Mouse (Mus musculus) activated CD4-positive, CD25-positive, alpha-beta regulatory T cell, adult 4 months (primary cell): ENCODE results near the gene Ercc2. TPM values are rescaled to one million over a fixed set of nuclear protein-coding genes. Genes with fewer than 3 reads are reported as not detected.

ENCODE experiments used
- polyA plus RNA-seq, 2 experiments: library from polyadenylated mRNA; unstranded; fragments of 100-300 nt; shearing (Covaris generic); gene quantifications; one replicate each; pipeline ENCODE4 v1.2.1; 2017

The Ercc2 gene
- polyA plus RNA-seq, 2 experiments from 2014 or later = 4.7 to 10.8 TPM

Other genes with a start within 250 kb of the Ercc2 start
- gene Qpctl, start 232.7 kb upstream of the Ercc2 start, polyA plus RNA-seq = 10 to 100 TPM in 1 of 2 experiments, 1 to 10 TPM in 1; 8.9 to 11.6 TPM
- gene Snrpd2, start 232.3 kb upstream of the Ercc2 start, polyA plus RNA-seq = 10 to 100 TPM; 85.2 to 96.5 TPM
- gene Gipr, start 215.9 kb upstream of the Ercc2 start, polyA plus RNA-seq = not detected
- gene Eml2, start 205.6 kb upstream of the Ercc2 start, polyA plus RNA-seq = 10 to 100 TPM in 1 of 2 experiments, 1 to 10 TPM in 1; 5.2 to 16.9 TPM
- gene Gpr4, start 169.5 kb upstream of the Ercc2 start, polyA plus RNA-seq = under 1 TPM in 1 of 2 experiments, not detected in 1; 0.30 TPM
- 10 to 100 TPM; 16.6 to 16.9 TPM for gene Opa3, start 153.7 kb upstream of the Ercc2 start, polyA plus RNA-seq
- 100 to 1,000 TPM in 1 of 2 experiments, 10 to 100 TPM in 1; 96.0 to 113 TPM for gene Vasp, start 110.2 kb upstream of the Ercc2 start, polyA plus RNA-seq
- gene Ppm1n, start 101.9 kb upstream of the Ercc2 start, polyA plus RNA-seq = 1 to 10 TPM; 1.1 to 1.2 TPM
- not detected for gene Rtn2, start 99.4 kb upstream of the Ercc2 start, polyA plus RNA-seq
- gene Fosb, start 72.0 kb upstream of the Ercc2 start, polyA plus RNA-seq = 1 to 10 TPM in 1 of 2 experiments, under 1 TPM in 1; 0.79 to 1.1 TPM
- gene Ercc1, start 37.2 kb upstream of the Ercc2 start, polyA plus RNA-seq = 10 to 100 TPM; 61.1 to 72.3 TPM
- 10 to 100 TPM; 19.4 to 20.2 TPM for gene Cd3eap, start 22.5 kb upstream of the Ercc2 start, polyA plus RNA-seq
- under 1 TPM in 1 of 2 experiments, not detected in 1; 0.17 TPM for gene Ppp1r13l, start 22.3 kb upstream of the Ercc2 start, polyA plus RNA-seq
- gene Klc3, start 22.1 kb downstream of the Ercc2 start, polyA plus RNA-seq = 1 to 10 TPM; 3.1 to 6.0 TPM
- under 1 TPM in 1 of 2 experiments, not detected in 1; 0.34 TPM for gene Ckm, start 22.8 kb downstream of the Ercc2 start, polyA plus RNA-seq
- gene Mark4, start 76.8 kb downstream of the Ercc2 start, polyA plus RNA-seq = 1 to 10 TPM; 1.2 to 2.7 TPM
- gene Exoc3l2, start 81.3 kb downstream of the Ercc2 start, polyA plus RNA-seq = not detected
- gene Bloc1s3, start 126.4 kb downstream of the Ercc2 start, polyA plus RNA-seq = under 1 TPM; 0.90 to 0.91 TPM
- gene Trappc6a, start 126.4 kb downstream of the Ercc2 start, polyA plus RNA-seq = 10 to 100 TPM; 38.7 to 44.6 TPM
- not detected for gene Nkpd1, start 135.8 kb downstream of the Ercc2 start, polyA plus RNA-seq
- 1 to 10 TPM; 3.2 TPM for gene Ppp1r37, start 181.1 kb downstream of the Ercc2 start, polyA plus RNA-seq
- gene Zfp296, start 195.3 kb downstream of the Ercc2 start, polyA plus RNA-seq = 1 to 10 TPM in 1 of 2 experiments, under 1 TPM in 1; 0.46 to 2.3 TPM
- gene Gemin7, start 195.6 kb downstream of the Ercc2 start, polyA plus RNA-seq = 10 to 100 TPM; 88.3 to 91.8 TPM
- gene Clasrp, start 222.5 kb downstream of the Ercc2 start, polyA plus RNA-seq = 1 to 10 TPM; 8.4 to 9.7 TPM
- gene Relb, start 247.4 kb downstream of the Ercc2 start, polyA plus RNA-seq = 10 to 100 TPM; 12.6 to 14.5 TPM